Mouse (Mus musculus): ENCODE results near the gene Cnpy3.
"Not testable (repeated sequence)": the region's sequence is repeated elsewhere in the genome, so short reads cannot be mapped to it uniquely, and the experiment has no call there.

DNA sequence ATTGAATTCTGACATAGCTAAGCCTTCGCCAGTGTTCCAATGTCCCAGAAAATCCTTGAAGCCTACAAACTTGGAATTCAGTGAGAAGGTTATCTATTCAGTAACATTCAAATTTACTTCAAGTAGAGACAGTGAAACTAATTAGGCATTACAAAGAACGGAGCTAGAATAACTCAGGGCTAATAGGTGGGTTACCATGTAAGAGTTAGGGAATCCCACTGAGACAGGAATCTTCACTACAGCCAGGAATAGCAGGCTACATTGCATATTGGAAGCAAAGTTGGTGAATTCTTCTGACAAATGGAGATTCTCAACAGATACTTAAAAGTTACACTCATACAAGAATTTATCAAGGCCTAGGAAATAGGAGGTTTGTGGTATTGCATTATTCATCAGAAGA, 36.0 kb upstream of the Cnpy3 start:
- not testable (repeated sequence) for TF ChIP-seq GATA1 (IDR thresholded peaks at IDR 0.05; ENCODE audit: borderline replicate concordance, low read length); FLI1 (IDR thresholded peaks at IDR 0.05; ENCODE audit: low read length)

Measured in megakaryocyte, embryonic 14.5 days (primary cell).